Mouse (Mus musculus) c-Kit-negative CD71-positive TER-119-positive erythroid progenitor cells, embryonic 14.5 days (primary cell): ENCODE data around the gene Naa15.
"Not testable (repeated sequence)": the region's sequence is repeated elsewhere in the genome, so short reads cannot be mapped to it uniquely, and the experiment has no call there.

Source experiments
- DNase-seq: peaks from one replicate; pipeline ENCODE4 v3.0.0-alpha.2; 2013; ENCODE audit warnings: low read depth, low spot score

Gene Naa15

DNA sequence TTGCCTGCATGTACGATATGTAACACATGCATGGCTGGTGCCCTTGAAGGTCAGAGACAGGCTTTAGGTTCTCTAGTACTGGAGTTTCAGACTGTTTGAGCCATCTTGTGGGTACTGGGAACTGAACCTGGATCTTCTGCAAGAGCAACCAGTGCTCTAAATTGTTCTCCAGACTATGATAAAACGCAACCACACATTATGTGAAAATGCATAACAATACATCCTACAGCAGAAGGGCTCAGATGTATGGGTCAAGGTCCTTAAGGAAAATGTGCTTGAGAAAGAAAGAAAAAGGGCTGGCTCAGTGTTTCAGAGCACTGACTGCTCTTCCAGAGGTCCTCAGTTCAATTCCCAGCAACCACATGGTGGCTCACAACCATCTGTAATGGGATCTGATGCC is 21.3 kb upstream of the Naa15 start:
- DNase-seq = no peak

DNA sequence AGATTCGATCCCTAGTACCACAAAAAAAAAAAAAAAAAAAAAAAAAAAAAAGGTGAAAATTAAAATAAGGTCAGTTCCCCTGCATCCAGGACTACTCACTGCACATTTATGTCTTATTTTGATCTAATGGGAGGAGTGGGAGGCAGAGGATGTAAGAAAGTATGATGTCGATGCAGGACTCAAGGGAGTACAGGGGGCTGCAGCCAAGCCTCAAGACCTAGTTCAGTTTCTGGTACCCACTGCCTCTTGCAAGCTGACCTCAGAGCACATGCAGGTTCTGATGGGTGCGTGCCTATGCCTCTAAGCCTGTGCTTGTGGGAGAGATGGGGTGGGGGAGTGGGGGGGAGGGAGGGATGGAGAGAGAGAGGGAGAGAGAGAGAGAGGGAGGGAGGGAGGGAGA is 20.1 kb upstream of the Naa15 start:
- no peak for DNase-seq

DNA sequence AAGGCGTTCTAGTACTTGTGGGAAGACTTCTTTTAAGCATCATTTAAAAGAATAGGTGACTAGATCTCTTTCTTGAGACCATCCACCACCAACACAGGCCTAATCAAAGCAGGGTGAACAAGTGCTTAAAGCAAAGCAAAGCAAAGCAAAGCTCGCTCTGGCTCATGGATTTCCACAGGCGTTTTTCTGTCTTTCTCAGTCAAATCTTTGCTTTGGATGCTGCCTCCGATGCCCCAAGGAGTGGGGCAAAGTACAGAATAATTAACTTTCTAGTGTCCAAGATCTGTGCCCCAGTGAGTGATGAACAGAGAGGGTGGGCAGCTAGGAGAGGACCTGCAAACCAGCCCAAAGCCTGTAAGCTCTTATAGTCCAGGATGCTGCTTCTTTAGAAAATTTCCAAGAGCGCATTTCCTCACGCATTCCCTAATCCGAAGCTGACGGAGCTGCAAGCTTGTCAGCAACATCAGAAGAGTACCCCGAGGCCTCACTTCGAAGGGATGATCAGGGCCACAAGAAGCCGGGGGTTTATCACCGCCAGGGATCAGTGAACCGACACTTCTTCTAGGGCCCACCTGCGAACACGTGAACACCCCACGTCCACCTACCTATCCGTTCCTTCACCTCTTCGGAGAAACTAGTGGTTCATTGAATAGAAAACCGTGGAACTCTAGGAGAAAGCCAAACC is 19.3 kb upstream of the Naa15 start:
- DNase-seq = no peak

DNA sequence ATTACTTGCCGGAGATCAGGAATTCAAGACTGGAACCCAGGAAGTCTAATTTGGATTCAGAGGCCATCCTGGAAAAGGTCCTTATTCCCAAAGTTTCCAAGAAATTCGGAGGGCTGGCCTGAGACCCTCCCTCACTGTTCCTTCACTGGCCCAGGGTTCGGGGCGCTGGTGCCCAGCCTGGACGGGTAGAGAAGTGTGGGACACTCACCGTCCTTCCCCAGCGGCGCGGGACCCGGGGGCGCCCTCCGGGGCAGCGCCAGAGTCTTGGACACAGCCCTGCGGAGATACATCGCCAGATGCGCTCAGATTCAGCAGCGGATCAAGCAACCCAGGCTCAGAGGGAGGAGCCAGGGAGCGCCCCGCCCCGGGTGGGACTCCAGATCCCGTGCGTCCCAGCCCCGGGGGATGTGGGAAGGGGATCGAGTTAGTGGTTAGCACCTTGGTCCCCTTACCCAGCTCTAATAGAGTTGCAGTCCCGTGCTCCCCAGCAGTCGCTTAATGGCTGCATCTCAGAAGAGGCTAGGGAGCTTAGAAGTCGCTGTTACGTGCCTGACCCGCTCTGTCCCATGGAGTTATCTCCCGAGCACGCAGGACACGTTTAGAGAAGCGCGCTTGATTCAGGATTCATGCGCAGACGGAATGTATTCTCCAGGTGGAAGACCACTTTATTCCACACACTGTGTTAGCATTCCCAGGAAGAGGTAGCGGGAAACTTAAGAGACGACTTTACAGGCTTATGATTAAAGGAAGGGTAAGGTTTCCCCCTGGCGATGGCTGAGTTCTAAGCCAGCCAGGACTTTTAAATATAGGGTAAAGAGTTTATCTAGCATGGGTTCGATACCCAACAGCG is 18.5 kb upstream of the Naa15 start, which contains the start of gene Mgarp:
Gene Mgarp (minus strand): TSS at position 520 of the 850 bp plus-strand sequence.
- DNase-seq = peak; percentile 32

DNA sequence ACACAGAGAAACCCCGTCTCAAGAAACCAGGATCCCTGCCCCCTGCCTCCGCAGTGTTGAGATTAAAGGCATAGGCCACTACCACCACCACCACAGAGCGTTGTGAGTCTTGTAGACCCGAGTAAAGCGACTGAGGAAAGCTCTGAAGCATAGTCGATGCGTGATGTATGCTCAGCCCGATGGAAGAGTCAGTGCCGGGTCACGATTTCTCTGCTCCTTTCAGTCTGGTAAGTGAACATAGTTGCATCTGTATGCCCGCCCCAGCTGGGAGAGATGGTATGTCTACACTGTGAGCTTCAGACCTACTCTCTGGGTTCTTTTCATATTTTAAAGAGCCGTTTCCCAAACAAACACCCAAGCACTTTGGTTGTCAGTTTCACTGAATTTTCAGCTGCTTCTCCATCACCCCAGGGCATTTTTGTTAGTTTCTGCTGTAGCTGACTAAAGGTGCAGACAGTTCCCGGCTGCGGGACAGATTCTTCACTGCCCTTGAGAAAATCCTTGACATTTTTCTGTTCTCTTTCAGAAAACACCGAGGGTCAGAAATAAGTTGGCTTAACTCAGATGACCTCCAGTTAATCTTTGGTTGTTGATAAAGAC is 17.1 kb upstream of the Naa15 start:
- no peak for DNase-seq

DNA sequence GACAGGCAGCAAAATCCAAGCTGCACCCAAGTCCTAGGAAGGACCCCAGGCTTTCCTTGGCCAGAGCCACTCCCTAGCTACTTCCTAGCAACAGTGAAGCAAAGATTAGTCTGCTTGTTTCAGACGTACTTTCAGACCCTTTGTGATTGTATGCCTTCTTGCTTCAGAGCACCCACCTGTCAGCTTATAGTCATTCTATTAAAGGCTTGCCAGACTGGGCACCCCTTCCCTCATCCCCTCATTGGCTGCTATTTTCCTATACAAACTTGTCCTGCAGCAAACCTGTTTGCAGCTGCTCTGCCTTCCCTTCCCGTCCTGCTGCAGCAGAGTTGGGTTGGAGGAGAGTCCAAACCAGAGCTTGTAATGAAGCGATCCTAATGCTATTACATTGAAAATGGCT is 16.3 kb upstream of the Naa15 start:
- DNase-seq = no peak

DNA sequence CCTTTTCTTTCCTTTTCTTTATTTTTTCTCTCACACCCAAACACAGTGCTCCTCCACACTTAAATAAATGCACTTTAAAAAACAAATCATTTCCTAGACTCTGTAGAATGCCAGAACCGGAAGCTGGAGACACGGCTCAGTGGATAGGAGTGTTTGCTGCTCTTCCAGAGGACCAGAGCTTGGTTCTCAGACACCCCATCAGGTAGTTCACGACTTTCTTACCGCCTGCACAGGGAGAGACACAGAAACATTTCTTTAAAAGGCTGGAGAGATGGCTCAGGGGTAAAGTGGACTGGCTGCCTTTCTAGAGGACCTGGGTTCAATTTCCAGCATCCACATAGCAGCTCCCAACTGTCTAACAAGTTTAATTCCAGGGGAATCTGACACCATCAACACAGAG is 15.4 kb upstream of the Naa15 start:
- no peak for DNase-seq

DNA sequence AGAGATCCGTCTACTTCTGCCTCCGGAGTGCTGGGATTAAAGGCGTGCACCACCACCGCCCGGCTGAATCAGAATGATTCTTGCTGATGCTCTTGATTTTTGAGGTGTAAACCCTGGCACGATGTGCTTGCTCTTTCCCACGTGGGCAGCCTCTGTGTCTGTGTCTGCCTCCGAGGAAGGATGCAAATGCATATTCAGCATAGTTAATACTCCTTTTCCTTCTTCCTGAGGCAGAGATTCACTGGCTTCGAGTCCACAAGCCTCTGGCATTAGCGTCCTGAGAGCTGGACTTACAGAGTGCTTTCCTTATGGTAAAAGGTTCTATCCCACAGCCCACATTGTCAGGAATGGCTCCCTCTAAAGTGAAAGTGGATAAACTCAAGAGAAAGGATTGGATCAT is 14.3 kb upstream of the Naa15 start:
- no peak for DNase-seq

DNA sequence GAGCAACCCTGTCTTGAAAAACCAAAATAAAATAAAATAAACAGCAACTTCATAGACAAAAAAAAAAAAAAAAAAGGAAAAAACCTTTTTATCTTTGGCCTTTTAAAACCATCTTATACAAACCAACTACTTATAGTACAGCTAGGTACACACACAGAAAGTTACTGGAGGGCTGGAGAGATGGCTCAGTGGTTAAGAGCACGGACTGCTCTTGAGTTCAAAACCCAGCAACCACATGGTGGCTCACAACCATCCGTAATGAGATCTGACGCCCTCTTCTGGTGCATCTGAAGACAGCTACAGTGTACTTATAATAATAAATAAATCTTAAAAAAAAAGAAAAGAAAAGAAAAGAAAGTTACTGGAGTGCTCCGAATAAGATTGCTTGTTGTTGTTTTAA is 12.9 kb upstream of the Naa15 start:
- not testable (repeated sequence) for DNase-seq

DNA sequence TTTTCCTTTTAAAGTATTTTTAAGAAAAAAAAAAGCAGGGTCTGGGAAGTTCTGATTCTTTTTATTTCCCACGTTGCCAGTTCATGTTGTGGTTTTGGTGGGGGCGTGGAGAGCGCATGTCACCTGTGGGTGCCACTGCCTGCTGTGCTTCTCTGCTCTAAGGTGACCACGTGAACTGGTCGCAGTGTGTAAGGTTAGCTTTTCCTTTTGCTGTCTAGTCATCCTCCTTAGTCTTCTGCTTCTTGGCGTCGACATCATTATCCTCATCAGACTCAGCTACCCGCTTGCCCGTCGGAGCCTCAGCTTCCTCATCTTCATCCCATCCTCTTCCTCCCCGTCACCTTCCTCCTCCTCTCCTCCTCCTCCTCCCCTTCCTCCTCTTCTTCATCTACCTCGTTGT is 12.3 kb upstream of the Naa15 start:
- no peak for DNase-seq

DNA sequence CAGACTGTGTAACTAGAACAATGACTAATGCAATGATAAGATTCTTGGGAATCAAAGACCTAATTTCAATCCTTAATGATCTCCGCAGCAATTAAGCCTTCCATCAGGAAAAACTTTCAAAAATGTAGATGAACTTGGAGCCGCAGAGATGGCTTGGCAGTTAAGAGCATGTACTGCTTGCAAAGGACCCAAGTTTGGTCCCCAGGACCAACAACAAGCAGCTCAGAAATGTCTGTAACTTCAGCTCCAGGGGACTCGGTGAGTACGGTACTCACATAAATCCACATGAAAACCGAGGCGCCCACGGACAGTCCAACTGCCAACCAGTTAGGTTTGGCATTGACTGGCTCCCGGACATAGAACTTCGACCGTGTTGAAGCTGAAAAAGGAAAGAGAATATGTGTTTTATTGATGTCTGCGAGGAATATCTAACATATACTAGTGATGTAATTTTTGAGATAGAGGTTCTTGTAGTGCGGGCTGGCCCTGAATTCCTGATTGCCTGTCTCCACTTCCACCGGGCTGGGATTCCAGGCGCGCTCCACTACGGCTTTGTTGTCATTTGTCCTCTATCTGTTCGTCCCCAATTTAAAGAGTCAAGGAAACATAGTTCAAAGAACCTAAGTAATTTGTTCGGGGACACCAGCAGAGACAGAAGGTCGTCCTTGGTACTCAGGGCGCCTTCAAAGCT is 6.9 kb upstream of the Naa15 start:
- peak; percentile 20 for DNase-seq

DNA sequence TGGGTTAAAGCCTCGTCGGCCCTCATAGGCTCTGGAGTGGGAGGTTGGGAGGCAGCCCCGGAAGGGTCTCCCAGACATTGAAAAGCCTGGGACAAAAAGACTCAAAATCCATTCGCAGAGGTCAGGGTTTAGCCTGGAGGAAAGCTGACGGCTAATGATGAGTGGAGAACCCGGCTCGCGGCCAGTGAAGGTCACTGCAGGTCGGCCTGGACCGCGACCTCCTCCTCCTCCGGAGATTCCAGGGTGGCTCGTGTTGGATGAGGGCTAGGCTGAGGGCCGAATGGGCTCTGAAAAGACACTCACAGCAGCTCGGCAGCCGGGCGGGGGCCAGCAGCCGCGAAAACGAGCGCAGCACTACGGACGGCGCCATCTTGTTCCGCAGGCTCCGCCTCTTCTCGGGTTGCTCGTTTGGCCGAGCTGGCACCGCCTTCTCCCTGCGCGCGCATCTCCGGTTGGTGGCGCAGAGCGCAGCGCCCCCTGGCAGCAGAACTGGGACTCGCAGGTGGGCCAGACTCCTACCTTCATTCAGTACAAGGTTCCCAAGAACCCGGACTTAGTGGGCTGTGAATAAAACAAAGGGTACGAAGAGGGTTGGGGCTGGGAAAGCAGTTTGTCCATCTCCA is 6.3 kb upstream of the Naa15 start, which contains the start of gene Ndufc1:
Gene Ndufc1 (minus strand): TSS at position 428 of the 623 bp plus-strand sequence.
- peak; percentile 91 for DNase-seq

DNA sequence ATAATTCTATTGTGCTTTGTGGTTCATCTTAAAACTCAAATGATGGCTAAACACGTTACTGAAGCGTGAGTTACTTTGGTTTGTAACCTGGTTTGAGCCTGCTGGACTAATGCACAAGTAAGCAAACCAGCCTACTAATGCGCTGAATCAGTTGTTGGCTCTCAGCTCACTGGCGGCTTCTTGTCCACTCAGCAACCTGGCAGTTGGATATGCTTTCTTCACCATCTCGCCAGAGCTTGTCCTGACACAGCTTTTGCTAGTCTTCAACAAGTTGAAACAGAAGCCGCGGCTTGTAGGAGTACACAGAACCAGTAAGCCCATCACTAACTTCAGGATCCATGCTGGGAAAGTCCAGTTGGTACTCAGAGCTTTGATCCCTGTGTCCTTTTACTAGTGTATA is 2.5 kb upstream of the Naa15 start:
- no peak for DNase-seq

DNA sequence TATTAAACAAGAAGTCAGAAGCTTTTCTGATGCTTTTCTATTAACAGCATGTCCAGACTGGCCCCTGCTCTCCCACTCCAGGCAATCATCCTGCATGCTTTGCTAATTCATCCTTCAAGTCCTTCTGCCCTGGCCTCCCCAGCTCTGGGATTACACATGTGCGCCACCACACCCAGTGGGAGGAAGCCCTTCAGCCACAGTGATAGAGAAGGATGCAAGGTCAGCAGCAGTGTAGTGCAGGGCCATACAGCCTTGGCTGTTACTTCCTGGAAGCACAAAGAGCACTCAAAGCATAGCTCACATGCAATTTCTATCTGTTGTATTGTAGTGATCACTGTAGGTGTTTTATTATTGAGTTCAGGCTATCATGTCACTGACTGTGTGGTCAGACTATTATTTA is 1.7 kb upstream of the Naa15 start:
- no peak for DNase-seq

DNA sequence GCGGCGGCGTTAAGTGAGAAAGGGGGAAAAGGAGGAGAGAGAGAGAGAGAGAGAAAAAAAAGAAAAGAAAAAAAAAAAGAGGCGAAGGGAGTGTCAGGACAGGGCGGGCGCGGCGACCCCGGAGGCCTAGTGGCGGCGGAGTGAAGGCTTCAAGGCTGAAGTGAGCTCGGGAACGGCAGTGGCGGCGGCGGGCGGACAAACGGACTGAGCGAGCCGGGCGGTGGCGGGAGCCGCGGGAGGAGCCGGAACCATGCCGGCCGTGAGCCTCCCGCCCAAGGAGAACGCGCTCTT is 1.1 kb downstream of the Naa15 start:
- DNase-seq = no peak

DNA sequence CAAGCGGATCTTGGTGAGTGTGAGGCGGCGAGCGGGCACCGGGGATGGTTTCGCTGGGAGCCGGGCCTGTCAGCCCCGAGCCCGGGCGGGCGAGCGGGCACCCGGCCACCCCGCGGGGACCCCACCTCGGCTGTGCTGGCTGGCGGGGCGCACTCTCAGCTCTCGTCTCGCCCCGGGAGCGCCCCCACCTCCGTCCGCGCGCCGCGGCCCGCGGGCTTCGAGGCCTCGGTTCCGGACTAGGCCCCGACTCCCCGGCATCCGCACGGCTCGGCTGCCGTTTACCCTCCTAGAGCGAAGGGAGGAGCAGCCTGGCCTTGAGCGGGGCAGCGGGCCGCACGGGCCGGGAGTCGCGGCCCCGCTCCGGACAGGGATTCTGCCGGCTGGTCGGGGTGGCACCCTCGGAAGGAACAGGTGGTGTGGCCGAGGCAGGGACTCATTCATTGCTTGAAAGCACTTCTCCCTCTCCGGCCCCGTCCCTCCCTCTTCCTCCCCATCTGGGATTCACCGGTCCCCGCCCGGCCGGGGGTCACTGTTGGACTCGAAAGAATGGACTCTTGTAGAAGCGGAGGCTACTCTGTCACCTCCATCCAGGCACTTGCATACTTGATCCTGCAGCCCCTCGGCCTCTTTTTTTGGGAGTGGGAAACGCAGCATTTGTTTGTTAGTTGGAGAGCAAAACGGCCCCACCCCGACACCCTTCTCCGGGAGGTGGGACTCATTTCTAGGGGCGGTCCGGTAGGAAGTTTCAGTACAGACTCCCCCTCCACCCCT is 1.6 kb downstream of the Naa15 start:
- peak; percentile 32 for DNase-seq

DNA sequence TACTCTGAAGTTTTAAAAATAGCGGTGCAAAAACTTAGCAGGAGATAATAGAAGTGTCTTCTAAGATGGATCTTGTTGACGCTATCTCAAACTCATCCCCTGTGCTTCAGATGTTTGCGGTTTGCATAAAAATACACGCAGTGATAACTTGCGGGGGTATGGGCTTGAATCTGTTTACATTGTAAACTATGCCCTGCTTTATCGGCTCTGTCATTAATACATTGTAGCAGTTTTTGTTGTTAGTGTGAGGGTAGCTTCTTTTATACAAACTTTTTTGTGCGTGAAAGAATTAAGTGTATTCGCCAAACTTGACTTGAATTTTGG is 2.1 kb downstream of the Naa15 start:
- DNase-seq = no peak

DNA sequence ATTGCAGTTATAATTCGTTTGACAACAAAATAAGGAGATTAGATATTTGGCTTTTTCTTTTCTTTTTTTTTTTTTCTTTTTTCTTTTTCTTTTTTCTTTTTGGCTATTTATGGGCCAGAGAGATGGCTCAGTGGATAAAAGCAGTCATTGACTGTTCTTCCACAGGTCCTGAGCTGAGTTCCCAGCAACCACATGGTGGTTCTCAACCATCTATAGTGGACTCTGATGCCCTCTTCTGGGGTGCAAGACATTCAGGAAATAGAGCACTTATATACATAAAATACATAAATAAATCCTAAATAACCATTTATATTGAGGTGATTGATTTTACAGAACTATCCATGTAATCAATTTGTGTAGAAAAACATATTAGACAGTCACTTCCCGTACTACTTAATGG is 2.5 kb downstream of the Naa15 start:
- no peak for DNase-seq

DNA sequence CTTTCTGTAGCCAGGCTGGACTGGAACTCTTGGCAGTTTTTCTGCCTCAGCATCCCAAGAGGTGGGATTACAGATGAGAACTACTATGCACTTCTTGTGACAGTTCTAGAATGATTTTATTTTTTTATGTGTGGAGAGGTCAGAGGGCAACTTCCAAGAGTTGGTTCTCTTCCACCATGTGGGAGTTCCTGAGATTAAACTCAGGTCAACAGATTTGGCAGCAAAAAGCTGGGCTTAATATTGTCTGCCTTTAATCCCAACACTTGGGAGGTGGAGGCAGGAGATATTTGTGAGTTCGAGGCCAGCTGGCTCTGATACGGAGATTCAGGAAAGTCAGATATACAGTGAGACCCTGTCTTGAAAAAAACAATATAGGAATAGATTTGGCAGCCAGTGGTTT is 3.0 kb downstream of the Naa15 start:
- no peak for DNase-seq

DNA sequence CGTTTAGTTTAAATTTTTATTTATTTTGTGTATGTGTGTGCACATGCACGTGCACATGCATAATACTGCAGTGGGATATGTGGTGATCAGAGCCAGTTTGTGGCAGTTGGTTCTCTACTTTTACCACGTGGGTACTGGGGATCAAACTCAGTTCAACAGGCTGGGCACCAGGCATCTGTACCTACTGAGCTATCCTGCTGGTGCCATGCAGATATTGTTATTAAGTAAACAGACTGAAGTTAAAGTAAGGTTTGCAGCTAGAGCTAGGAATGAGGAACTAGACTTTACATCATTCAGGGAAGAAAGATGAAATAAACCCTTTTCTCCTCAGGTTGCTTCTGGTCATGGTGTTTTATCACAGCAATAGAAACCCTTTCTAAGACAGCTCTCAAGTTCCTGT is 7.0 kb downstream of the Naa15 start:
- DNase-seq = no peak

DNA sequence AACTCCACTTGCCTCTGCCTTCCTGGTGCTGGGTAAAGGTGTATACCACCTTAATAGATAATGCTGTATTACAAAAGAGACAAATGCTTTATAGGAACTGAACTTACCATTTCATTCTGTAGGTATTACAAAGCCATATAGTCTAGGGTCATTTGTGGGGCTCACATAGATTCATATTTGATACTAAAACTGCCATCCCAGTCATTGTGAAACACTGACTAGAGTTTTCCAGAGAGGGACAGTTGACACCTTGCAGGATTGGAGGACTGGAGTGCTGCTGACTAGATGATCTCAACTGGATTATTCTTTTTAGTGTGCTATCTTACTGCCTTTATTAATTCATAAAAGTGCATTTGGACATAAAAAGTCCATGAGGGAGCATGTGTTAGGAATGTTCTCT is 10.4 kb downstream of the Naa15 start:
- DNase-seq = no peak
